Mouse (Mus musculus) thymus, postnatal 36 days (tissue): ENCODE data around the gene Otud7b.
A peak's percentile ranks its signal among the peaks of the same experiment; 100 is the strongest.

Experiments used
- DNase-seq, 2 experiments: peaks; one replicate each; pipeline ENCODE4 v3.0.0; 2022; ENCODE audit warnings: mixed read lengths in 2 of 2

The Otud7b gene

DNA sequence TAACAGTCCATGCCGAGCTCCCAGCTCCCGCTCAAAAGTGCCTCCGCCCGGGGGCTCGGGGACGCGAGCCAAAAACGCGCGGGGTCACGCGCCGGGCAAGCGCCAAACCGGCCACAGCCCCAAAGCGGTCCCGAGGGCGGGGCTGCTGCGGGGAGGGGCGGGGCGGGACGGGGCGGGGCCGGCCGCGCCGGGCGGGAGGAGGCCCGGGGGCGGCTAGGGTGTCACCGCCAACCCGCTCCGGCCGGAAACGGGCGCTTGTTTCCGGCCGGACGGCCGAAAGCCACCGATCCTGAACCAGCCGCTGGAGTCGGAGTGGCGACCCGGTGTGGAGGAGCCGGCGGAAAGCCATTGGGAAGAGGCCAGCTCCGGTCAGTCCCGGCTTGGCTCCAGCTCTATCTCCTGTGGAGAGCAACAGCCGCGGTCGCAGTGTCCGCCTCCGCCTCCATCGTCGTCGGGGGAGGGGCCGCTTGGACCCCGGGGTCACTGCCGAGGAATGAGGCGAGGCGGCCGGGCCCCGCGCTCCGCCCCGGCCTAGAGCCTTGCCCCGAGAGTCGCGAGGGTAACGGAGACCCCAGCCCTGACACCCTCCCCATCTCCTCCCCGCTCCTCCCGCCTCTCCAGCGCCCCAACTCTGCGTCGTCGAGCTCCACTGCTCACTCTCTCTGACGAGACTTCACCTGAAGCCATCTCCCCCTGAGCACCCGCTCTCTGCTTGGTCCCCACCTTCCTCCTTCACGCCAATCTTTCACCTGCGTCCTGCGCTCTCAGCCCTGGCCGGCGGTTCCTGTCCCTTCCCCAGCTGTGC, at the start of gene Otud7b:
Gene Otud7b (plus strand): TSS at position 267 of the 805 bp plus-strand sequence.
- peak; percentile 69 to 70 for DNase-seq

DNA sequence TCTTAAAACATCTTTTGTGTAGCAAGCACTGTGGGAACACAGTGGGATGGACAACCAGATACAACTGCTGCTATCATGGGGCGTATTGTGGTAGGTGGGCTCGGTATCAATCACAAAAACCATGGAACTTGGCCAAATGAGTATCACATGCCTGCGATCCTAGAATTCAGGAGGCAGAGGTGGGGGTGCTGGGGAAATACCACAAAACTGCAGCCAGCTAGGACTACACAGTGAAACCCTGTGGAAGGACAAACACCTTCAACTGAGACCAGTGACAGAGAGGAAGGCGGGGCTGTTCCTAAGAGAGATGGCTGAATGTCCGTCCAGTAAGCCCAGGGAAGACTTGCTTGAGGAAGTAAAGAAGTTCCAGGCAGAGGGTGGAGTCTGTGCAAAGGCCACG, 49.0 kb upstream of the Otud7b start:
- no peak for DNase-seq

DNA sequence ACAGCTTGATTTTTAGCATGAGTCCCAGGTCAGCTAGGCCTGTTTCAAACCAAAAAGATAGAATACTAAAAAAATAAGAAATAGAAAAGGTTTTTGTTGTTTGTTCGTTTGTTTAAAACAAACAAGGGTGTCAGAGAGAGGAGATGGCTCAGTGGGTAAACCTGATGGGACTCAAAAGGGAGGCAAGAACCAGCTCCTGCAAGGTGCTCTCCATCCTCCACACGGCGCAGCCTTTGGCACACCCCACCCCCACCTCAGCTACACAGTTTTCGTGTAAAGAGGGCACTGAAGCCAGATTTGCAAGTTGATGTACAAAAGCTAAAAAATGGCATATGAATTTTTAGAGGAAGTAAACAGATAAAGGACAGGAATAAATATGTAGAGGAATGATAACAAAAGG, 48.3 kb upstream of the Otud7b start:
- DNase-seq: no peak

GRCm38 (mm10) chr3:96057747-96058204, 46.6 kb upstream of the Otud7b start:
- peak; percentile 79 to 80 for DNase-seq

- peak; percentile 67 to 74 for DNase-seq
Observed at GRCm38 (mm10) chr3:96058231-96058896, 46.0 kb upstream of the Otud7b start, which contains the start of gene Vps45. Gene Vps45, minus strand, starts transcription at chr3:96058466.

- DNase-seq: no peak
Observed at GRCm38 (mm10) chr3:96060146-96060545, 44.2 kb upstream of the Otud7b start.

- DNase-seq: no peak
Observed at GRCm38 (mm10) chr3:96063299-96063698, 41.0 kb upstream of the Otud7b start.

DNA sequence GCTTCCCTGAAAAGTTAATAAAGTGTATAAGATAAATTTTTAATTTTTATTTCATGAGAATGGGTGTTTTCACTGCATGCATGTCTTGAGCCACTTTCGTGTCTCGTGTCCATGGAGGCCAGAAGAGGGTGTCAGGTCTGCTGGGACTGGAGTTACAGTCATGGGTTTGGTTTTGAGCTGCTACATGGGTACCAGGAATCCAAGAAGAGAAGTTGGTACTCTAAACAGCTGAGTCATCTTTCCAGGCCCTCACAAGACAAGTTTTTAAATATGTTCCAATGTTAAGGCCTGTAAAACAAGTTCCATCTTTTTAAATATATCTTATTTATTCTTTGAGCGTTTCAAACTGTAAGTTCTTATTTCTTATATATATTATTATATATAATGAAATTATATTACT, 40.1 kb upstream of the Otud7b start:
- DNase-seq: no peak

GRCm38 (mm10) chr3:96065147-96065546, 39.2 kb upstream of the Otud7b start:
- DNase-seq: no peak

DNA sequence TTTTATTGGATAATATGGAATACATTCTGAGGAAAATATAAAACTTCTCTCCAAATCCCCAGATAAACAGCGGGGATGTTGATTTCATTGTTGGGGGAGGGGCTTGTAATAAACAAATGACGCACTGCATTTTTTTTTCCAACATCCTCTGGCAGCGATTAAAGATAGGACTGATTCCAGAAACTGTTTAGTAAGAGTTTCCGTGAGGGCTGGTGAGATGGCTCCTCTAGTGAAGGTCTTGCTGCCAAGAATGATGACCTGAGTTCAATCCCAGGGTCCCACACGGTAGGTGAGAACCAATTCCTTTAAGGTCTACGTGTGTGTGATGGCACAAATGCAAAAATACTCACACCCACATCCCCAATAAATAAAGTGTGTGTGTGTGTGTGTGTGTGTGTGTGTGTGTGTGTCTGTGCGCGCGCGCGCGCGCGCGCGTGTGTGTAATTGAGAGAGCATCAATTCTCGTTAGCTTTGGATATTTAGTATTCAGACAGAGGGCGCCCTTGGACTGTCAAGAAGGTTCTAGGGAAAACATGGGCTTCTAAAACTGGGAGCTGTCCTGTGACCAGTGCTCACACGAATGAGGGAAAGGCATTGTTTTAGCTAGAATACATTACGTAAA, 38.5 kb upstream of the Otud7b start:
- DNase-seq: peak in 1 of 2 experiments; percentile 10

GRCm38 (mm10) chr3:96066741-96067140, 37.6 kb upstream of the Otud7b start:
- no peak for DNase-seq

GRCm38 (mm10) chr3:96069046-96069445, 35.3 kb upstream of the Otud7b start:
- DNase-seq: no peak

DNA sequence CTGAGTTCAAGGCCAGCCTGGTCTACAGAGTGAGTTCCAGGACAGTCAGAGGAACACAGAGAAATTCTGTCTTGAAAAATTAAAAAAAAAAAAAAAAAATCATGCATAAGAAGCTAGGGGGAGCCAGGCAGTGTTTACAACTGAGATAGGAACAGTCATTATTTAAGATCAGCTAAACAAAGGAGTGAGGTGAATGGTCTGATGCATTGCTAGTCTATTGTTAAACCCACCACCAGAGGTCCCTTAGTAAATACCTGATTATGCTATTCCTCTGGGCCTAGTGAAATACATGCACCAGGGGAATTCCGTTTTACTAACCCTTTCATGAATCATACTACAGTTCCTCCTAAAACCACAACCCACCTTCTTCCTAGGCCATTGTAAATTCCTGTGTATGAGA, 34.8 kb upstream of the Otud7b start:
- no peak for DNase-seq

- DNase-seq: no peak
Observed at GRCm38 (mm10) chr3:96070241-96070640, 34.1 kb upstream of the Otud7b start.

DNA sequence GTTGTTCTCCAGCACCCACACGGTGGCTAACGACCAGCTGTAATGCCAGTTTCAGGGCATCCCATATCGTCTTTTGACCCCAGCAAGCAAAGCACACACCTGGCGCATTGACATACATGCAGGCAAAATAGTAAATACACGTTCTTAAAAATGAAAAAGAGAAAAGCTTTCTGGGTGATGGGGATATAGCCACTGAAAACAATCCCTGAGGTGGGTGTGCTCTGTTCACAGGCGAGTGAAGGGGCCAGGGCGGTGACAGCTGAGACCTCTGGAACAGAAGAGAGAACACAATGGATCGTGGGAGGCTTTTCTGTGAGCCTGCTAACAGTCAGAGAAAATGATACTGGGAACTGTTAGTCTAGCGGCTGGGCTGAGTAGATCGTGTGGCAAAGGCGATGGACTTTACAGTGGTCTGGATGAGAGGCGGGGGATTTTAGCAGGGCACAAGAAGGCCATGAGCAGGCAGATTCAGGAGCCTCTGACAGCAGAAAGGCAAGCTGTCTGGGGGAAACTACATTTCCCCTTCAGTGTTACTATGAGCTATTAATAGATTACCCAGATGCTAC, 31.3 kb upstream of the Otud7b start:
- no peak for DNase-seq

- DNase-seq: no peak
Observed at GRCm38 (mm10) chr3:96078066-96078465, 26.3 kb upstream of the Otud7b start.

DNA sequence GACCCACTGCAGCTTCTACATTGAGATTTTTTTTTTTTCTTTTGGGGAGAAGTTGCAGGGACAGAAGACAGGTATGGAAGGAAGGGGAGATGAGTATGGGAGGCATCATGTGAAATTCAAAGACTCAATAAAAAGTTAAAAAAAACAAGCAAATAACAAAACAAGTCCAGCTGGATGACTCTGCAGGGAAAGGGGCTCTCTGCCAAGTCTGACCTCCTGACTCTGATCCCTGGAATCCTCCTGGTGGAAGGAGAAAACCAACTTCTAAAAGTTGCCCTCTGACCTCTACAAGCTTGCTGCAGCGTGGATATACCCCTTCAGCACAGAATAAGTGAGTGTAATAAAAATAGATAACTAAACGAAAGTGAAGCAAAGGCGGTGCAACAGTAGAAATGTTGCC, 25.6 kb upstream of the Otud7b start:
- DNase-seq: no peak

DNA sequence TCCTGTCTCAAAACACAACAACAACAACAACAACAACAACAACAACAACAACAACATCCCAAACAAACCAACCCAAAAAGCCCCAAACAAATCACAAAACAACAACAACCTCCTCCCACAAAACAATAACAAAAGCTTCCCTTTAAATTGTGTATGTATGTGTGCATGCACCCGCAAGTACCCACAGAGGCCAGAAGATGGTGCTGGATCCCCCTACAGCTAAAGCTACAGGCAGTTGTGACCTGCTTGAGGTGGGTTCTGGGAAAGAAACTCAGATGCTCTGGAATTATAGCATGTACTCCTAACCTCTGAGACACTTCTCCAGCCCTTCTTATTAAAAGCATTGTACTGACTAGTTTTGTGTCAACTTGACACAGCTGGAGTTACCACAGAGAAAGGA, 23.3 kb upstream of the Otud7b start:
- peak; percentile 30 to 33 for DNase-seq

GRCm38 (mm10) chr3:96081650-96082049, 22.7 kb upstream of the Otud7b start:
- DNase-seq: no peak

GRCm38 (mm10) chr3:96082100-96082499, 22.2 kb upstream of the Otud7b start:
- no peak for DNase-seq

DNA sequence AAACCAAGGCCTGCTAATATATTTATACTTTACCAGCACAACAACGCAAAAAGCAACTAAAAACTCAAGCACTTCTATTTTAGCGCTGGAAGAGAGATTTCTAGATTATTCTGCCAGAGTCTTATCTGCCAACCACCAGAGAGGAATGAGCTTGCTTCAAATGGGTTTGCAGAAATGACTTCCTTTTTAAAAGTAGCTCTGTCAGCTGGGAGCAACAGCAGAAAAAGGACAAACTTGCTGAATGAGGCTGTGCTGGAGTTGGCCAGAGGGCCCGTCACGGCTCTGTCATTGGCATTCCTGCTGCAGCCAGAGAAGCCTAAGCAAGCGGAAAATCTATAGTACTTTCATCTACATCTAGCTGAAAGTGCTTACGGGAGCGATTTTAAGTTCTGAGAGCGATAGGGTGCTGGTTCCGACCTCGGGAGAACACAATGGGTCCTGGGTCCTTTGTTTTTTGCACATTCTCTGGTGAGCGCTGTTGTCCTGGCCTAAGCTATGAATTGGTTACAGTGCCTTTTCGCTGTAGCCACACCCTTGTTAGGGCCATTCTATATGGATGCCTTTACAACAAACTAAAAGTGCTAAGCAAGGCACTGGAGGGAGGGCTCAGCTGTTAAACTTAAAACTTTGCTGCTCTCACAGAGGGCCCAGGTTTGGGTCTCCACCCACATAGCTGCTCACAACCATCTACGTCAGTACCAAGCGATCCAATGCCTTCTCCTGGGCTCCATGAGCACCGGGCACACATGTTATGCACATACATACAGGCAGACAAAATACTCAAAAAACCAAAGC, 21.4 kb upstream of the Otud7b start:
- DNase-seq: no peak

DNA sequence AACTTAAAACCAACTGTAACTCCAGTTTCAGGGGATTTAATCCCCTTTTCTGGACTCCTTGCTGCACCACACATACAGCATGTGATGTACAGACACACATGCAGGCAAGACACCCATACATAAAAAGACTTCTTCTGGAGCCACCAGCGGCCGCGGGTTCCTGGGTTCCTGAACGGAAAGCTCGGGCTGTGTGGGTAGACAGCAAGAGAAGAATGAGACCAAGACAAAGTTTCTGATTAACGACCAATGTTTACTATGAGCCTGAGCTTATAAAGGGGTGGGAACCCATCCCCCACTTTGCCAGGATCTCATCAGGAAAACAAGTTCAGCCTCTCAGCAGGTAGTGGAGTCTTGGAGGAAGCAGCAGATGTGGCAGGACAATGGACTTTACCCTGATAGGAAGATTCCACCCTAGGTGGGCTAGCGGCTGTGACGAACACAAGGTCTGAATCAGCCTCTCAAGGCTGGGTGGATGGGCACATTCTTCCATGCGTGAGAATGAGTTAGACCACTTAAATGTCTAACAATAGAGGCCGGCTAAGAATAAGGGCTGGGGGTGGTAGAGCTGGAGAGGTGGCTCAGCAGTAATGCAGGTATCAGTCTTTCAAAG, 20.1 kb upstream of the Otud7b start:
- no peak for DNase-seq
